Mouse (Mus musculus): Measurements from ENCODE around the gene Bud23.
"Not testable (repeated sequence)": the region's sequence is repeated elsewhere in the genome, so short reads cannot be mapped to it uniquely, and the experiment has no call there.

The Bud23 gene

GRCm38 (mm10) chr5:135072061-135072460 is 7.3 kb upstream of the Bud23 start:
- no peak for DNase-seq (ENCODE audit: low read depth, low spot score)

GRCm38 (mm10) chr5:135070448-135070847 is 5.7 kb upstream of the Bud23 start:
- no peak for DNase-seq (ENCODE audit: low read depth, low spot score)

DNA sequence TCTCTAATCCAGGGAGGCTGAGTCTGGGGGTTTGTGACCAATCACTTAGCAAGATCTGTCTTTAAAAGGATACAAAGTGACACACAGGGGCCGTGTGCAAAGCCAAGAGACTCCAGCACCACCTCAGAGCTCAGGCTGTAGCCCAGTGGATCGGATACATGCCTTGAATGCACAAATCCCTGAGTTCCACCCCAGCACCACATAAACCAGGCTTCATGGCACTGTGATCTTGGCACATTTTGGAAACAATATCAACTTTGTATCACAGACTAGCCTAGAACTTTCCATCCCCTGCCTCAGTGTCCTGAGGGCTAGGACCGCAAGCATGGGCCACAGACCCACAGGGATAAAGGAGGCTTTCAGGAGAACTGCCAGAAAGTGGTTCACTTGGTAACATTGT is 1.2 kb upstream of the Bud23 start:
- no peak for DNase-seq (ENCODE audit: low read depth, low spot score)

DNA sequence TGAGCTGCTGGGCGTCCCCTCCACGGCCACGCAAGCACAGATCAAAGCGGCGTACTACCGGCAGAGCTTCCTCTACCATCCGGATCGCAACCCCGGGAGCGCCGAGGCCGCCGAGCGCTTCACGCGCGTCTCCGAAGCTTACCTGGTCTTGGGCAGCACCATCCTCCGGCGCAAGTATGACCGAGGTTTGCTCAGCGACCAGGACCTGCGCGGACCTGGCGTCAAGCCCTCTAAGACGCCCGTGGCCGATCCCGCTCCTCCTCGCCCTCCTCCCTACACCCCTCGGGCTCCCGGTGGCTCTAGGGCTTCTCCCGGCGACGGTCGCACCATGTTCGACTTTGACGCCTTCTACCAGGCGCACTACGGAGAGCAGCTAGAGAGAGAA is 385 bp downstream of the Bud23 start:
- DNase-seq (ENCODE audit: low read depth, low spot score), result no peak

GRCm38 (mm10) chr5:135063629-135064381 is 954 bp downstream of the Bud23 start, which contains the start of gene Dnajc30:
Dnajc30 (plus strand) TSS chr5:135064202.
- DNase-seq (ENCODE audit: low read depth, low spot score), result peak; percentile 99

- DNase-seq (ENCODE audit: low read depth, low spot score), result no peak
Observed at GRCm38 (mm10) chr5:135053356-135053755, 11.4 kb downstream of the Bud23 start.

GRCm38 (mm10) chr5:135049268-135049667 is 15.5 kb downstream of the Bud23 start:
- not testable (repeated sequence) for DNase-seq (ENCODE audit: low read depth, low spot score)

DNA sequence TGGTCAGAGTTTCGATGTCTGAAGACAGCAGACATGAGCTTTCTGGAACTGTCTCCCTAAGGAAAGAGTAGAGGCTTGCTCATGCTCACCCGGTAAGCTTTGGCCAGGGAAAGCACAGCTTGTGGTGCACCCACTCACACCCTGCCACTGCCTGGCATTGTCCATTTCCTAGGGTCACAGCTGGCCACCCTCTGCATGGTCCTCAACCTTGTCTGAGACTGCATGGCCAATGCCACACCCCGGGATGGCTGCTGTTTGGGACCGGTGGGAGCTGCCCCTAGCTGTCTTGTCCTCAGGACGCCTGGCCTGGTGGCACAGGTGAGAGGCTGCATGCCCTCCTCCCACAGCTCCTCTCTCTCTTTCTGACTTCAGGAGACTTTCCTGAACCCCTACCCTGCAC is 16.2 kb downstream of the Bud23 start:
- DNase-seq (ENCODE audit: low read depth, low spot score), result no peak

GRCm38 (mm10) chr5:135044575-135044974 is 20.2 kb downstream of the Bud23 start:
- DNase-seq (ENCODE audit: low read depth, low spot score), result no peak

DNA sequence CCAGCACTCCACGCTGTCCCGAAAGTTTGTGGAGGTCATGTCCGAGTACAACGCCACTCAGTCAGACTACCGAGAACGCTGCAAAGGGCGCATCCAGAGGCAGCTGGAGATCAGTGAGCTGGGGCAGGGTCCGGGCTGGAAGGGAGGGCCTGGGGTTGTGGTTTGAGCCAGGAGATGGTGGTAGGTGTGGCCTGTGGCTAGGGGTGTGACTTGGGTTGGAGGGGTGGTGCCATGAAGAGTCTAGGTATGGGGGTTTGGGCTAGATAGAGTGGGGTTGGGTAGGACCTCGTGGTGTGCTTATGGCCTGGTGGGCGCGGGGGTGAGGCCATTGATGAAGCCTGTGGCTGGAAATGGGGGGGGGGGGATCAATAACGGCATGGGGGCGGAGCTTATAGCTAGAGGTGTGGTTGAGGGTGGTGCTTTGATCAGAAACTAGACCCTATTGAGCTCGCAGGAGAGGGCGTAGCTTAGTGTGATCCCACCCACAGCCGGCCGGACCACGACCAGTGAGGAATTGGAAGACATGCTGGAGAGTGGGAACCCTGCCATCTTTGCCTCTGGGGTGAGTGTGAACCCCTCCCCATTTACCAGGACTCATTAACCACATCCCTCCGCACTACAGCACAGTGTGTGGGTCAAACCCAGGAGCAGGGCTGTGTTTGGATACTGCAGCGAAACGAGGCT is 22.5 kb downstream of the Bud23 start:
- no peak for DNase-seq (ENCODE audit: low read depth, low spot score)

DNA sequence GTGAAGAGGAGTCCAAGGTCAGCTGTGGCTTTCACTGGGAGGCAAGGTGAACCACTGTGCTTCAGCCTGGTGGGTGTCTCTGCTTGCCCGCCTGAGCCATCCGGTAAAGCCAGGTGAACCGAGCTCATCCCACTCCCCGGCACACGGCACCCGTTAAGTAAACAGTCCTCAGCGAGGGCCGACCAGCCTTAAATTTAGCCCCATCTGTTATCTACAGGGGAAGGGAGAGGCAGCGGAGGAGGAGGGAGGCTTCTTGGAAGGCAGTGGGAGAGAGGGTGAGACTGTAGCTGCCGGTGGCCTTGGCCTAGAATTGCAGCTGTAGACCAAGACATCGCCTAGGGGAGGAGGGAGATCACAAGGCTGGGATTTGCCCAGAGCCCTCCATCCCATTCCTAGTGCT is 24.0 kb downstream of the Bud23 start:
- no peak for DNase-seq (ENCODE audit: low read depth, low spot score)

GRCm38 (mm10) chr5:135040059-135040458 is 24.7 kb downstream of the Bud23 start:
- no peak for DNase-seq (ENCODE audit: low read depth, low spot score)

GRCm38 (mm10) chr5:135039541-135039940 is 25.2 kb downstream of the Bud23 start:
- DNase-seq (ENCODE audit: low read depth, low spot score), result no peak

DNA sequence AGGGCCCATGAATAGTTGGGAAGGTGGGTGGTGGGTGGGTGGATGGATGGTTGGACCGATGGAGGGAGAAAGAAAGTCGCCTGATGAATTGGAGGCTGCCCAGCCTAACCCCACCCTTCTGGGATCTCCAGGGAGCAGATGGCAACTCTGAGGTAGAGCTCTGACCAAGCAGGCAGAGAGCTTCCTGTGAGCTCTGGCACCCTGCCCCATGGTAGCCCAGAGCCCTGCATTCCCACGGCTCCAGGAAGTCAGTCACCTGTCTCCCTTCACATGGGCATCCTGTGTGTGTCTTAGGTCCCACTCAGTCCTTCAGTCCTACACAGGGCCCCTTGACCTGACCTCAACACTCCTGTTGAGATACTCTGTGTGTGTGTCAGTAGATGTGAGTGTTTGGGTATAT is 26.8 kb downstream of the Bud23 start:
- DNase-seq (ENCODE audit: low read depth, low spot score), result no peak

- no peak for DNase-seq (ENCODE audit: low read depth, low spot score)
Observed at GRCm38 (mm10) chr5:135035608-135036359, 29.0 kb downstream of the Bud23 start.

DNA sequence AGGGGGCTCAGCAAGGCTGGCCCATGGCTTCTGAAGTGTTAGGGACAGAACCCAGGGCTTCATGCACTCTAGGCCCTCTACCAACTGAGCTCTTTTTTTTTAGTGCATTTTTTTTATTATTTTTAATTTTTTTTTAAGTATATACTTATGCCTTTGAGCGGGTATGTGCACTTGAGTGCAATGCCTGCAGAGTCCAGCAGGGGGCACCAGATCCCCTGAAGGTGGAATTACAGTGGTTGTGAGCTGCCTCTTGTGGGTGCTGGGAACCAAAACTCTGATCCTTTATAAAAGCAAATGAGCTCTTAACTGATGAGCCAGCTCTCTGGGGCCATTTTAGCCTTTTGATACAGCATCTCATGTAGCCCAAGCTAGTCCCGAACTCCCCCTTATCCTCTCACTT is 30.2 kb downstream of the Bud23 start:
- peak; percentile 42 for DNase-seq (ENCODE audit: low read depth, low spot score)

DNA sequence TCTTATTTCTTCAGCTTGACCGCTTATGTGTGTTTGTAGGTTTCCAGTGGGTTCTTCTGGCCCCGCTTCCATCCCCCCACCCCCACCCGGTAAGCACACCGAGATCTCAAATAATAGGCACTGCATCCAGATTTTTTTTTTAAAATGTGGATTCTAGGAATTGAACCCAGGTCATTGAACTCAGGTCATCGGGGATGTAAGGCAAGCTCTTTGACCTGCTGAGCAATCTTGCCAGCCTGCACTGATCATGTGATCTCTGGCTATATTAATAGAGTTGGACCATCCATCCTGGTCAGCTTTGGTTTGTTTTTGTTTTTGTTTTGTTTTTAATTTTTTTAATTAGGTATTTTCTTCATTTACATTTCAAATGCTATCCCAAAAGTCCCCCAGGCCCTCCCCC is 32.2 kb downstream of the Bud23 start:
- no peak for DNase-seq (ENCODE audit: low read depth, low spot score)

GRCm38 (mm10) chr5:135029007-135029854 is 35.5 kb downstream of the Bud23 start:
- no peak for DNase-seq (ENCODE audit: low read depth, low spot score)

DNA sequence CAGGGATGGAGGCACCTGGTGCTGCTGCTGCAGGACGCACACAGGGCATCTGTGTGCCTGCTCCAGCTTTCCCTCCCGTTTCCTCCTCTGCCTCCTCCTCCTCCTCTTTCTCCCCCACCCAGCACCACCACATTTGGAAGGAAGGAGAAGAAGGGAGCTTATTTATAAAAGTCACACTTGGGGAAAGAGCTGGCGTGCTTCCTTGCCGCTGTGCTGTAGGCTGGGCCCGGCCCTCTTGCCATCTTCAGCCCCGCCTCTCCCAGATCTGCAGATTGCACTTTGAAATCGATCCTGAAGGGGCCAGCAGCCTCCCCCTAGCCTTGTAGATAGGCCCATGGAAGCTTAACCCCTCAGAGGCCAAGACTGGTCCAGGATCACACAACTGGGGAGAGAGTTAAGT is 38.9 kb downstream of the Bud23 start:
- peak; percentile 30 for DNase-seq (ENCODE audit: low read depth, low spot score)

DNA sequence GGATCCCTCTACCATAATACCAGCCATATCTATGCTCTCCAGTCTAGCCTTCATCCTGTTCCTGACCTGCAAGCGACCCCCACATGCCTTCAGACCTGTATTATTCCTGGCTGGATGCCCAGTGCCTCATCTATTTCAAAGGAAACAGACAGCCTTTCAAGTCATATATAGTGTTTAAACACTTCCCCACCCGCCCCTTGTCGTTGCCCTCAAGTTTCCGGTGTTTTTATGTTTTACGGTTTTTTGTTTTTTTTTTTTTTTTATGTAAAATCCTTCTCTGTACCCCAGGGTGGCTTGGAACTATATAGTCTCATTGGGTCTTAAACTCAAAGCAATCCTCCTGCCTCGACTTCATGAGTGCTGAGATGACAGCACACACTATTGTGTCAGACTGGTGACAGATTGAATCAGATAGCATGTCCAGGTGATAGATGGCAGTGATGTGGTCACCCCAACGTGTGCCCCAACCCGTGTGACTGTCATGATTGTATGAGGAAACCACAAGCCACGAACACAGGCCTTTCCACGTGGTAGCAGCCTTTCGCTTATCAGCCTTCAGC is 40.0 kb downstream of the Bud23 start:
- DNase-seq (ENCODE audit: low read depth, low spot score), result peak; percentile 83

Data from CD4-positive, CD25-positive, alpha-beta regulatory T cell, adult 2 months (primary cell).